Mouse (Mus musculus) thymus, adult 2 months (tissue): ENCODE data around the gene Tomm70a. TPM values are rescaled to one million over a fixed set of nuclear protein-coding genes. Genes with fewer than 3 reads are reported as not detected.

ENCODE experiments used
- DNase-seq: peaks from one replicate; pipeline ENCODE4 v3.0.0; 2021
- H3K27ac ChIP-seq: fragments of 200-500 bp; 2 replicates; pipeline ENCODE4 v1.5.1; 2012; ENCODE audit warnings: low read length, control low read depth; ENCODE audit not compliant: control insufficient read depth, insufficient read depth
- H3K27me3 ChIP-seq: fragments of 200-500 bp; 2 replicates; pipeline ENCODE4 v1.6.1; 2012; ENCODE audit warnings: mild to moderate bottlenecking, low read length, moderate library complexity, mixed read lengths; ENCODE audit not compliant: control insufficient read depth, insufficient read depth
- H3K36me3 ChIP-seq: fragments of 200-500 bp; 2 replicates; pipeline ENCODE4 v1.6.1; 2012; ENCODE audit warnings: mild to moderate bottlenecking, low read length, moderate library complexity; ENCODE audit not compliant: control insufficient read depth, insufficient read depth
- H3K4me1 ChIP-seq: fragments of 200-500 bp; replicated peaks from 2 replicates; pipeline ENCODE4 v1.6.1; 2012; ENCODE audit warnings: low read length; ENCODE audit not compliant: control insufficient read depth, insufficient read depth
- H3K4me3 ChIP-seq: fragments of 200-500 bp; 2 replicates; pipeline ENCODE4 v1.5.1; 2012; ENCODE audit warnings: mild to moderate bottlenecking, low read length, control low read depth, moderate library complexity; ENCODE audit not compliant: control insufficient read depth, insufficient read depth
- CTCF ChIP-seq: fragments of 200-500 bp; IDR thresholded peaks from 2 replicates; pipeline ENCODE4 v1.5.1; 2012; ENCODE audit warnings: mild to moderate bottlenecking, control low read depth, low read length, moderate library complexity, borderline replicate concordance; ENCODE audit not compliant: control insufficient read depth, poor library complexity, insufficient read depth; ENCODE audit errors: extremely low read depth
- POLR2A ChIP-seq: fragments of 200-500 bp; IDR thresholded peaks from 2 replicates; pipeline ENCODE4 v1.6.1; 2012; ENCODE audit warnings: mild to moderate bottlenecking, low read length, control low read depth, moderate library complexity; ENCODE audit not compliant: control insufficient read depth, poor library complexity, insufficient read depth; ENCODE audit errors: extremely low read depth
- WGBS: fragments of 180-500 bp; shearing (Covaris S2); methylation state at CpG from one replicate; pipeline ENCODE4 v1.1.7; 2018; 5-methylcytosine and 5-hydroxymethylcytosine counted together
- polyA plus RNA-seq: library from polyadenylated mRNA; depleted of rRNA; stranded (reverse); fragments of >200 nt; gene quantifications from 2 replicates; pipeline ENCODE4 v1.2.3, GENCODE M21; 2012

The Tomm70a gene
- polyA plus RNA-seq, 1 experiment: 14.7 TPM

DNA sequence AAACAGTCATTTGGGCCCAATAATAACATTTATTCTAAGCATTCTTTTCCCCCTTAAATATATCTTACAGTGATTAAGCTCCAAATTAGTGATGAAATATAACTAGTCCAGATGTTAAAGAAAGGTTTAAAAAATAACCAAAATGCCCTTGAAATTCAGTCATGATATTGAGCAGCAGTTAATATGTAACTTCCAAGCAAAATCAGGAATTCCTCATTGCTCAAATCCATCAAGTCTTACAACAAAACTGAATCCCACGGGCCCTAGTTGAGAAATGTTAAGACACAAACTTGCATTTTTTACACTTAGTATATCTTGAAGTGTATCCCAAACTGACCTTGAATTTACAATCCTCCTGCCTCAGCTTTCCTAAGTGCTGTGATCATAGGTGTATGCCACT, 42.2 kb downstream of the Tomm70a start:
- H3K4me3 ChIP-seq: no peak overlapping the region
- TF ChIP-seq CTCF (no peak), POLR2A (no peak)
- H3K4me1 ChIP-seq: peaks cover 2% of the 10 kb centered on the region
- peaks cover 4% of the 10 kb centered on the region; the same call in 1 of the 2 replicates for H3K36me3 ChIP-seq
- H3K27ac ChIP-seq: no peak overlapping the region
- DNase-seq: no peak
- H3K27me3 ChIP-seq: no peaks in the 10 kb centered on the region
- WGBS: 91% methylated on average over 1 of the region's 1 CpGs

DNA sequence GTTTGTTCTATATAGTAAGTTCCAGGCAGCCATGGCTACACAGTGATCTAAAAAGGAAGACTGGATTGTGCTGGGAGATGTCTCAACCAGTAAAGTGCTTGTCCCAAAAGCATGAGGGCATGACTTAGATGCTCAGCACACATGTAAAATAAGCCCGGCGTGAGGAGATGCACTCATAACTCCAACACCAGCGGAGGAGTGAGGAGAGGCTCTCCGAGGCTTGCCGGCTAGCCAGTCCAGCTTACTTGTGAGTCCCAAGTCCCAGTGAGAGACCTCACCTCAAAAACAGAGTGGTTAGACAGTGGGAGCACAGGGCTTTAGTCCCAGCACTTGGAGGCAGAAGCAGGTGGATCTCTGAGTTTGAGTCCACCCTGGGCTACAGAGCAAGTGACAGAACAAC, 43.7 kb downstream of the Tomm70a start:
- DNase-seq: no peak
- TF ChIP-seq CTCF (no peak), POLR2A (no peak)
- H3K27ac ChIP-seq: no peak overlapping the region
- H3K36me3 ChIP-seq: peaks cover under 1% of the 10 kb centered on the region; the same call in 1 of the 2 replicates
- no peaks in the 10 kb centered on the region for H3K27me3 ChIP-seq
- no peak overlapping the region for H3K4me3 ChIP-seq
- H3K4me1 ChIP-seq: peaks cover 2% of the 10 kb centered on the region
- WGBS: 99% methylated on average over 5 of the region's 5 CpGs

DNA sequence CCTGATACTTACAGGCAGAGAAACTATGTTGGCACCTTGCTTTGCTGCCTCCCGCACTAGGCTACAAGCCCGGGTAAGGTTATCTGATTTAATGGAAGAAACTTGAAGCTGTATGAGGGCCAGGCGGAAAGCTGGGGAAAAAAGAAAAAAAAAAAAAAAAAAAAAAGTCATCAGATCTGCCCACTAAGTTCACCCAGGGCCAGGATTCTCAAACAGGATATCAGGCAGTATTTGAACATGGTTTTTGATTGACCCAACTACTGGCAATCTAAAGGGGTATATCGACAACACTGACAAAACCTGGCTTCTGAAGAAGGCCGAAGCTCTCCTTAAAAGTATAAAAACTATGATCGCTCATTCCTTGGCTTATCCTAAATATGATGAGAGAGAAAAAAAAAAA, 44.6 kb downstream of the Tomm70a start:
- H3K4me3 ChIP-seq: no peak overlapping the region
- peaks cover 2% of the 10 kb centered on the region for H3K4me1 ChIP-seq
- 91% methylated on average over 6 of the region's 6 CpGs for WGBS
- no peak overlapping the region for H3K27ac ChIP-seq
- DNase-seq: no peak
- peaks cover under 1% of the 10 kb centered on the region; the same call in 1 of the 2 replicates for H3K36me3 ChIP-seq
- H3K27me3 ChIP-seq: no peaks in the 10 kb centered on the region
- no peak for TF ChIP-seq POLR2A
- TF ChIP-seq CTCF: no peak

DNA sequence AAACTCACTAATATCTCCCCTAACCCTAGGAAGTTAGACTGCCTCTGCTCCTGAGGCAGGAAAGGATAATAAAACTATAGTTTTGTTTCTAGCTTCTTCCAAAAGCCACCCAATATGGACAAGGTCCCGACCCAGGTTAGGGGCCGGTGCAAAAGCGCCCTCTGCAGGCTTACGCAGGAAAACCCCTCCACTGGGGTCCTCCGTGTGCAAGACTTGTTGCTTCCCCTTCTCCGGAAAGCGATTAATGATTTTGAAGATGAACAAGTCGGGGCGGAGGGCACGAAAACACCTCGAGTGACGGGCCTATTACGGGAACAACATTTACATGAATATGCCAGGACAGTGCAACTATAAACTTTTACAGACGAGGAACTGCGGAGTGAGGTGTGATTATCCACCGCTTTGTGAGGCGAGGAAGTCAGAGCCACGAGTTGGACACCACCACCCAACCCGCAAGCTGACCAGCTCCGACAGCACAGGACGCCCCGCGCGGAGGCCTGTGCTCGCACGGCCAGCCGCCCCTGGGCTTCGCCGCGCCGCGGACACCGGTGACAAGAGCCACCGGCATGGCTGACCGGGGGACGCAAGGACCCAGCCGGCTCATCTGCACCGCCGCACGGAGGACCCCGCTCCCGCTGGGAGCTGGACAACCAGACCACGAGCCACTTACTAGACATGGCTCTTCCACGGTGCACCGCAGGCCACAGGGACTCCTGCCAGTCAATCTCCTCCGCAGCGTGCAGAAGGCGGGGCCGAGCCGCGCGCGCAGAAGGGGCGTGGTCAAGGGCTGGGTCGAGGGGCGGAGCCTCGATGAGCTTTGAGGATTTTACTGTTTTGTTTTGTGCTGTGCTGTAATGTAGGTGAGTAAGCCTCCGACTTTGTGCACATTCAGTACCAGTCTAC, 45.4 kb downstream of the Tomm70a start, which contains the start of gene Nit2:
Nit2 (minus strand) TSS at position 731 of the 903 bp plus-strand sequence.
- WGBS: under 1% methylated on average over 58 of the region's 58 CpGs

DNA sequence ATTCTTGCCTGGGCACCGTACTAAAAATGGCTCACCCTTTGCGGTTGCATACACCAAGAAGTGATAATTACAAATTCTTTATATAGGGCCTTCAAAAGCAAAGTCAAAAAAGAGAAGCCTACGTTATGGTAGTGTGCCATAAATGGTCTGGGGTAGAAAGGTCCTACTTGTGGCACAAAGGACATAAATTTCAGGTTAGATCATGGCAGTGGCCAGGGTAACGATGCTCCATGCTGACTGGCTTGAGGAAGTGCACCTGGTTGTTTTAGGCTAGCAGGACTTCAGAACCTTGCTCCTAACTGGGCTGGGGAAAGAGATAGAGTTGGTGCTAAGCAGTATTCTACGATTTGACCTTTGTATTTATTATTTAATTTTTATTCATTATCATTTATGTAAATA, 46.0 kb downstream of the Tomm70a start:
- DNase-seq: no peak
- H3K27ac ChIP-seq: no peak overlapping the region
- peaks cover 6% of the 10 kb centered on the region; the same call in 1 of the 2 replicates for H3K36me3 ChIP-seq
- TF ChIP-seq POLR2A (no peak), CTCF (no peak)
- H3K4me3 ChIP-seq: no peak overlapping the region
- H3K4me1 ChIP-seq: peaks cover 2% of the 10 kb centered on the region
- 20% methylated on average over 5 of the region's 5 CpGs for WGBS
- H3K27me3 ChIP-seq: no peaks in the 10 kb centered on the region

More for the DNA sequence above, 45.4 kb downstream of the Tomm70a start, which contains the start of gene Nit2:
- H3K27ac ChIP-seq: peak within 1 kb of the TSS; percentile 28
- TF ChIP-seq CTCF: peak; percentile 81
- peak; percentile 68 for TF ChIP-seq POLR2A
- peaks cover 6% of the 10 kb centered on the region; the same call in 1 of the 2 replicates for H3K36me3 ChIP-seq
- peak within 1 kb of the TSS; percentile 81 for H3K4me3 ChIP-seq
- peaks cover 2% of the 10 kb centered on the region for H3K4me1 ChIP-seq
- peak; percentile 98 for DNase-seq
- H3K27me3 ChIP-seq: no peaks in the 10 kb centered on the region

DNA sequence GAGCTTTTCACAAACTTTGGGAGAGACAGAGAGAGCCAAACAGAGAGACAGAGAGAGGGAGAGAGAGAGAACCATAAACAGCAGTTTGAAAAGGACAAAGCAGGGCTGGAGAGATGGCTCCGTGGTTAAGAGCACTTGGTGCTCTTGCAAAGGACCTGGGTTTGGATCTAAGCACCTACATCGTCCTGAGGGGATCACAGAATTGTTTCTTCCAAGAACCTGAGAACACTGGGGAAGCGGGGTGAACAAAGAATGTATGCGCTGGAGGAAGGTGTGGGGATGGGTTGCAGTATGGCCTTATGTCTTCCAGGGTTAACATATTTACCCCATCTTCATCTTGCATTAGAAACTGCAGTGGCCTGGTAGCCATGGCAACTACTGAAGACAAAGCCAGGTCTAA, 46.7 kb downstream of the Tomm70a start:
- no peak for DNase-seq
- Histone ChIP-seq H3K27ac (no peak overlapping the region), H3K4me3 (no peak overlapping the region), H3K27me3 (no peaks in the 10 kb centered on the region), H3K36me3 (peaks cover 6% of the 10 kb centered on the region; the same call in 1 of the 2 replicates), H3K4me1 (peaks cover 2% of the 10 kb centered on the region)
- WGBS: 96% methylated on average over 4 of the region's 4 CpGs
- no peak for TF ChIP-seq CTCF
- no peak for TF ChIP-seq POLR2A
